Mouse (Mus musculus) layer of hippocampus, adult 18-20 months (tissue): Measurements from ENCODE around the gene Ccdc167. TPM values are rescaled to one million over a fixed set of nuclear protein-coding genes. Genes with fewer than 3 reads are reported as not detected.

ENCODE experiments used
- DNase-seq, 2 experiments: peaks; one replicate each; pipeline ENCODE4 v3.0.0; 2022; ENCODE audit warnings: low spot score in 2 of 2
- long read RNA-seq: library from polyadenylated mRNA; stranded (forward); transcript quantifications from one replicate; pipeline ENCODE4 v2.0.0, GENCODE M21; 2021
- total RNA-seq, 2 experiments: library from RNA; stranded (reverse); gene quantifications; 2 replicates each; pipeline ENCODE4 v1.2.3; 2021

Gene Ccdc167
- 10 to 100 TPM; 22.6 to 23.4 TPM for total RNA-seq
- long read RNA-seq, full-length matches to known transcripts: 18 of 26 reads
- long read RNA-seq, partial matches to known transcripts: 2 of 26 reads
- long read RNA-seq, other reads (novel, unspliced or antisense): 6 of 26 reads

DNA sequence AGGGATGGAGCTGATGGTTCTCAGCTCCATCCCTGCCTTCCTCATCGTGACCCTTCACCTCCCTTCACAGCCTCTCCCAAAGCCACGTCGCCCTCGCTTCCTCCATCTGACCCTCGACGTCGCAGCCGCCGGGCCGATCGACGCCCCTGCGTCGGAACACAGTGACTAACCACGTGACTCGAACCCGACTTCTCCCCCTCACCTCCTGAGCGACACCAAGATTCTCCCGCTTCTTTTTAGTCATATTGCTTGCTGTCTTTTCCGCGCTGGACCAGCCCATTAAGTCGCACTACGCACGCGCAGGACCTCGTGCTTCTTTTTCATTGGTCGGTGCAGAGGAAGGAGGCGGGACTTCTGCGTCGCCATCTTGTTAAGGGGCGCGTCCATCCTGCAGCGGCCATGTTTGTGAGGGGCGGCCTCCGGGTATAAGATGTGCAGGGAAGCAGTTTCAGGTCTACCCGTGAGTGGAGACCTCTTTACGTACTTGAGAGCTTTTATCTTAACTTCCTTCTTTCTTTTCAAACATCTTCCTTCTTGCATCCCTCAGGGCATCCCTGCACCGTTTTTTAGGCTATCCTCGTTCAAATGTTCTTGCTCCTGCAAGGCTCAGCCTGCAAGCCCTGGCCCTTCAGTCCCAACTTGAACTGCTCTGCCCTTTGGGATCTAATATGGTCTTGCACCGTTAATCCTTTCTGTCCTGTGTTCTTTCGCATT, at the start of gene Ccdc167:
TSS of gene Ccdc167 (minus strand) at position 313 of the 714 bp plus-strand sequence.
- DNase-seq: peak; percentile 93 to 98

DNA sequence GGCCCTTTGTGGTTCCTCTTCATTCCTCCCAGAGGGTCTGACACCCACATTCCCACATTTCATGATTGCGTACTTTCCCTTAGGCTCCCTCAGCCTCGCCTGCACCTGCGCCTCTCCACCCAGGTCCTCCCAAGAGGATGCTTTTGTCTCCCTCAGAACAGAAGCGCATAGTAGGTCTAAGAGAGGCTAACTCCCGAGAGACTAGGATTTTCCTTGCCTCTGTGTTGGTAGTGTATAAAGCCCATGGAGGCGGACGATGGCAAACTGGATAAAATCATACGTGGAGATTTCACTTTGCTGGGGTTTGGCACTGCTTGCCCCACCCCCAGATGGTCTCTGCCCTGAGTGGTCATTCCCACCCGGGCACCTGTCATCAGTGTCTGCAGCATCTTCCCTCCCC, 48.5 kb upstream of the Ccdc167 start:
- no peak for DNase-seq

DNA sequence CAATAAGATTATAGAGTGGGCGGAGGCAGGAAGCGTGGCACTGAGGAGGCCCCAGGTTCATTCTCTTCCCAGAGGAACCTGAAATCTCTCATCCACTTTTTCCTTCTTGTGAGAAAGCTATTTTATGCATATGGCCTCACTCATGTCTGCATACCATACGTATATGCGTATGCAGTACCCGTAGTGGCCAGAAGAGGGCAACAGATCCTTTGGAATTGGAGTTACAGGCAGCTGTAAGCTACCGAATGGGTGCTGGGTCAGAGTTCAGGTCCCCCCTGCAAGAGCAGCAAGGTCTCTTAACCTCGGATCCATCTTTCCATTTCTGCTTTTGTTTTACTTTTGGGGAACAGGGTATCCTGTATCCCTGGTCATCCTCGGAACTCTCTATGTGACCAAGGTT, 45.7 kb upstream of the Ccdc167 start:
- peak in 1 of 2 experiments; percentile 39 for DNase-seq

DNA sequence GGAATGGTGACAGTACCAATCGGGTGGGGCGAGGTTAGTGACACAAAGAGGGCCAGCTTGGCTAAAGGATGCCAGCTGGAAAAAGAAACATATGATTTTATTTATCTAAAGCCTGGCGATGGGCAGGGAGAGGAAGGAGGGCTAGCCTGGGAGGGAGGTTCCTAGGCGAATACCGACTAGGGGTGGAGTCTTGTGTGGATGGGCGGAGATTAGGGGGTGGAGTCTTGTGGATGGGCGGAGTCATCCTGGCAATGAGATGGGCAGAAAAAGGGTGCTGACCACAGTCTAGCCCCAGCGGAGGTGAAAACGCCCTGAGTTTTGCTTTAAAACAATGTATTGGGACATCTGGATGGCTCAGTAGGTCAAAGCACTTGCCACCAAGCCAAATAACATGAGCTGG, 45.1 kb upstream of the Ccdc167 start:
- no peak for DNase-seq

DNA sequence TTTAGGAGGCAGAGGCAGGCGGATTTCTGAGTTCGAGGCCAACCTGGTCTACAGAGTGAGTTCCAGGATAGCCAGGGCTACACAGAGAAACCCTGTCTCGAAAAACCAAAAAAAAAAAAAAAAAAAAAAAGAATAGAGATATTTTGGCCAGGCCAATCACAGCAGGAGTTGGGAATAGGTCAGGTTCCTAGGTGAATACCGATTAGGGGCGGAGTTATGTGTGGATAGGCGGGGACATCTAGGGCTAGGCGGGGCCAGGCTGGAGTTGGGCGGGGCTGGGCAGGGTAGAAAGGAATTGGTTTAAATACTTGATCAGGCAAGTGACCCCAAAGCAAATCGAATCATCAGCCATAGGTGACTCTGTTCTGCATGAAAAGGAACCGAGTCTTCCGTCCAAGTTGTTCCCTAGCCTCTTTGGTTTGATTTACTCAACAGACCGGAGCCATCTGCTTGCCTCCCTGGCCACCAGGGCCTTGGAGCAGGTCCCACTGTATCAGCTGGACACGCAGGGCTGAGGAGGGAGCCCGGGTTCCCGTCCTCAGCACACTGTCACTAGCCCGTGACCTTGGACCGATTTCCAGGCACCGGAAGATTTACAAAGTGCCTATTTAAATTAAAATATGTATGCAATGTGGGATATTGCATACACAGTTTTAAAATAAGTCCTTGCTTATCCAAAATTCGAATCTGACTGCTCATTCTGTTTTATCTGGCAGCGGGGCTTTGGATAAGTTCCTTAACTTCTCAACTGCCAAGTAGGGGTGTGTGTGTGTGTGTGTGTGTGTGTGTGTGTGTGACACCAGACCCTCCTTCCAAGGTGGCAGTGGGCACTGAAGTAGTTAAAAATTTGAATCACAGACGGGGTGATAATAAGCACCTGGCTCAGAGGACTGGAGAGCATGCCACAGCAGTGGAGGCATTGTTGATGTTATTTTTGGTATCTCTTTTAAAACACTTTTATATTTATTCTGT, 43.8 kb upstream of the Ccdc167 start:
- DNase-seq: no peak

DNA sequence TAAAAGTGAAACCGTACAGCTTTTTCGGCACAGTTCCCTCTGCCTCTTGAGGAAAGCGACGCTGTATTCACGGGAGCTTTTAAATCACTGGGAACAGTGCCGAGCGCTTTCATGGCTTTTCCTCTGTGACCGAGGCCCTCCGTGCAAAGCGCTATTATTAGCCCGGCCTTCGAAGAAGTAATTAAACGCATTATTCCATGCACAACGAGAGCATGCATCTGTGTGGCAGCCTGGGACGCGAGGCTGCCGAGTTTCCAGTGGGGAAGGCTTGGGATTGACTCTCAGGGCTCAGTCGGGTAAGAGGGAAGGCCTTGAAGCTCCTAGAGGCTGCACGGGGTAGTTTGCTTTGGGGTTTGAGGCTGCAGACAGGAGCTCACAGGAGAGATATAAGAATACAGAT, 43.1 kb upstream of the Ccdc167 start:
- DNase-seq: peak in 1 of 2 experiments; percentile 41

DNA sequence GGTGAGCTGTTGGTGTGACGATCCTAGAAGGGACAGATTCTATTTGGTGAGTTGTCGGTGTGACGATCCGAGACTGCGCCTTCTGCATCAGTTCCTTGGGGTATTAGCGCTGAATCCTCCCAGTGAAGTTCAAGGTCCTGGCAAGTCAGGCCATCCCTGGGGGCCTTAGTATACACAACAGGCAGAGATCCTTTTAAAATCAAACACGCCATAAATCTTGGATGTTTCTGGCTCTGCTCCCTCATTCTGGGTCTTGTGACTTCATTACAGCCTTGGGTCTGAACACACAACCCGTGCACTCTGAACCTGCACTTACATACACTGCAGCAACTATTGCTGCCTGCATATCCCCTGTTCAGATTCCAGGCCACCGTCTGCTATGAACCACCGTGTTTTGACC, 39.5 kb upstream of the Ccdc167 start:
- DNase-seq: no peak

DNA sequence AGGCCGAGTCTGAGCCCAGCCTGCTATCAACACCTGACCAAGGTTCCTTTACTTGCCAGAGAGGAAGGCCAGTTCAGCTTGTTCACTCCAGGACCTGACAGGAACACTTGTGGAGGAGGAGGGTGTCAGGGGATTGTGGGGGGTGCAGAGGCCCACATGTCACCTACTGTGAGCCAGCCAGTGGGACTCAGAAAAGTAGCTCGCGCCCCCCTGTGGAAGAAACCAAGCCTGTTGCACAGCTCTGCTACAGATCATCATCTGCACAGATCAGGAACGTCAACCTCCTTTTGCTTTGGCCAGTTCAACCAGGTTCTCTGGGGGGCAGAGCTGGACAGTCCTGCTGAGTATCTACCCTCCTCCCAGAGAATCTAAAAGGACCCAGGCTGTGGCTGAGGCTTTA, 37.7 kb upstream of the Ccdc167 start:
- DNase-seq: peak in 1 of 2 experiments; percentile 23

DNA sequence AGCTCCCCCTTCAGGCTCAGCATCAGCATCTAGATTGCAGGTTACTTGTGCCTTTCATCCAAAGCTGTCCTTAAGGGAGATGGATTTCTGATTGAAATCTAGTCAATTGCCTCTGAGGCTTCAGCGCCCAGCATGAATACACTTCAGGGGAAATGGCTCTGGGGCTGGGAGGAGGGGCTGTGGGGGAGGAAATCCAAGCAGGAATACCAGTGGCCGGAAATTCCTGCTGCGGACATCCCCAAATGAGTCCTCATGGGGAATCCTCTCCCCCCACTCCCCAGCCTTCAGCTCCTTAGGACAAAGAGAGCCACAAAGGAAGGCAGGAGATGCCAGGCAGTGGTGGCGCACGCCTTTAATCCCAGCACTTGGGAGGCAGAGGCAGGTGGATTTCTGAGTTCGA, 30.6 kb upstream of the Ccdc167 start:
- DNase-seq: no peak

DNA sequence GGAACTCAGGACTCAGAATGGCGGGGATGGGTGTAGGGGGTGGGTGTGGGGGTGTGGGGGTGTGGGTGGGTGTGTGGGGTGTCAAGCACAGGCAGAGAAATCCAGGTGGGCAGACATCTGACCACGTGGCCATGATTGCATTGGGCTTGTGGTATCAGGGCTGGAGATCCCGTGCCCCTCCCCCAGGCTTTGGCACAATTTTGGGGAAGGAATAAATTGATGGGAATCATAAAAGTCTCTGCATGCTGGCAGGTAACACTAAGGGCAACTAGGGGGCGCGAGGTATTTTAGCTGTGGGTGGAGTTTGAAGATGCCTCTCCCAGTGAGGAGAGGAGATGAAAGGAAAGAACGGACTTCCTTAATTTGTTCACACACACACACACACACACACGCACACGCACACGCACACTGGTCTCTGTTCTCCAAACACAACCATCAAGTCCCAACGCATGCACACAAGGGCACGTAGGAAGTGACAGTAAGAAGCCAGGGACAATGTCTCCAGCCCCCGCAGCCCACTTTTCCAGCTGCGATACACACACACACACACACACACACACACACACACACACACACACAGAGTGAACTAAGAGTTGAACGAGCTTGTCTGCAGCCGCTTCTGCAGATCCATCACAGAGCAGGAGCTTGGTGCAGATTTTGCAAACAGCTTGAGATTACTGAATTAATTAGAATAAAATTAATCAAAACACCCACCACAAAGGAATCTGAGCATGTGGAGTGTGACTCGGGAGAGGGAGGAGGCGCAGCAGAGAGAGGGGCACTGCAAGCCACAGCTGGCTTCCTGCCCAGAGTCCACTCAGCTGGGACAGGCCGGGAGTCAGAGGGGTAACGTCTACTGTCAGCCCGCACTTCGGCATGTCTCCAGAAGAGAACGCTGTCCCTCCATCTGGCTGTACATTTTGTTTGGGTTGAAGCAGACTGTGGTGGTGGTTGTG, 21.3 kb upstream of the Ccdc167 start:
- peak; percentile 71 to 82 for DNase-seq

DNA sequence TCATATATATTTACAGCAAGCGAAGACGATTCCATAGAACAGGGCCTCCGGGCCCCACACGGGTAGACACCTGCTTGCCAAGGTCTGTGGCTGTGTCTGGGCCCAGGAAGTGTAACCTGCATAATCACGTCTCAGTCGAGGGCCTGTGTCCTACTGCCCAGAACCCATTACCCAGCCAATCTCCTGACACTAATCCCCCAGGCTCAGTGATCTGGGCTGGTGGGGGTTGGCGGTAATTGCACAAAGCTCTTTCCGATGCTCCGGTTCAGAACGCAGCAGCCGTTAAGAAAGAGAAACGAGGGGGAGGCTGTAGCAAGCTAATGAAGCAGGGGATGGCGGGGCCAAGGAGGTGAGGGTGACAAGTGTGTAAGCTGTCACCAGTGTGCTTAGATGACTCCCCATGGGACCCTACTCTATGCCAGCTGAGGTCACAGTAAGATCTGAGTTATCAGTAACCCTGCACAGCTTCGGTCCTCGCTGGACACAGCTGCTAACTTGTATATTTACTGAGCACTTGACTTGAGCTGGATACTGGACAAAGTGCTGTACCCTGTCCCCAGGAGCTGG, 19.7 kb upstream of the Ccdc167 start:
- DNase-seq: no peak

DNA sequence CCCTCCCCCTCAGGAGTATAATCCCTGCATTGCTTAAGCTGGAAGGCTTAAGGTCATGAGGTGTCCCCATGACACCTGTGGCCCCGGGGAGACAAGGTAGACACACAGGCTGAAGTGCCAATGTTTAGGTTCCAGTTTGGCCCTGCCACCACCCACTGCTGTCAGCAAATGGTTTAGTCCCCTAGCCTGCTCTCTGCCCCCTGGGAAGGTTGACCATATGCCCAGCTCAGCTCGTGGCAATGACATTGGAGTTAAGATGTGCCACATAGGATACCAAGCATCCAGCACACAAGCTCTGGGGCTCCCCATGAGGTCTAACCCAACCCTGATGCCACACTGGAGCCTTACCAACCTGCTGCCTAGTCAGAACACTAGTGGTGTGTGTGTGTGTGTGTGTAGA, 15.7 kb upstream of the Ccdc167 start:
- no peak for DNase-seq

DNA sequence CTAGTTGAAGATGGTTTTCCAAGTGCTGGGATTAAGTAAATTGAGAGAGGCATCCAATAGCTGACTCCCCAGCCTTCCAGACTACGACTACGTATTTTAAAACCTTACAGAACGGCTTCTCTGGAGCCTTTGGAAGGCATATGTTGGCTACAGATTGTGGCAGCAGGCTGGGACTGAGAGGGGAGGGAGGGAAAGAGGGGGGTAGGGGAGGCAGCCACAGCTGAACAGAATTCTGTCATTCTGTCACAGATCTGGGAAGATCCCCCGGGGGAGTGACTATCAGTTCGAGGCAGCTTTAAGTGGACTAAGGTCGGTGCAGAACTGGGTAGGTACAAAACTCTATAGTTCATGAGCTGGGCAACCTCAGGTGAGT, 15.1 kb upstream of the Ccdc167 start:
- peak; percentile 78 to 80 for DNase-seq

DNA sequence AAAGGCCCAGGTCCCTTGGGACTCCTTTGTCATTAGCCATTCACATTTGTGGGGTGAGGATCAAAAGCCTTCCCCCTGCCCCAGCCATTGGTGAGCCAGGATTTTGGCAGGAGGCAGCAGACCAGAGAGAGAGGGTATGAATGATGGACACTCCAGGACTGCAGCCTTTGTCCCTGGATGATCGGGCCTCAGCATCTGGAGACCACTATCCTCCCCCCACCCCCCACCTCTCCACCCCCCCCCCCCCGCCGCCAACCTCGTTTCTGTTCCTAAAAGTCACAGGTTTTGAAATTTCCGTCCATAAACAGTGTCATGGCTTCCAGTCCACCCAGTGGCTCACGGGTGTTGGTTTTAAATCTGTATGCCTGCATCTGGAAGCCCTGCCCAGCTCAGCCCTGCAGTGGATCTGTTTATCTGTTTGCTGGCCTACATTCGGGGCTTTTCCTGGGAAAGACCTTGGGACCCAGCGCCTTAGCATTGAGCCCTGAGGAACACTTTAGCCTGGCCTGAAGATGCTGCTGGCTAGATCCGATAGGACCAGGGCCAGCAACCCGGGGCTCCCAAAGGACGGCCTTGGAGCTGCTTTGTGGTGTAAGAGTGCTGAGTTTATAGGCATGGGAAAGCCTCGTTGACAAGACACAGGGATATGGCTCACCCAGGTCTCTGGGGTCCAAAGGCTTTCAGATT, 14.6 kb upstream of the Ccdc167 start:
- DNase-seq: no peak

DNA sequence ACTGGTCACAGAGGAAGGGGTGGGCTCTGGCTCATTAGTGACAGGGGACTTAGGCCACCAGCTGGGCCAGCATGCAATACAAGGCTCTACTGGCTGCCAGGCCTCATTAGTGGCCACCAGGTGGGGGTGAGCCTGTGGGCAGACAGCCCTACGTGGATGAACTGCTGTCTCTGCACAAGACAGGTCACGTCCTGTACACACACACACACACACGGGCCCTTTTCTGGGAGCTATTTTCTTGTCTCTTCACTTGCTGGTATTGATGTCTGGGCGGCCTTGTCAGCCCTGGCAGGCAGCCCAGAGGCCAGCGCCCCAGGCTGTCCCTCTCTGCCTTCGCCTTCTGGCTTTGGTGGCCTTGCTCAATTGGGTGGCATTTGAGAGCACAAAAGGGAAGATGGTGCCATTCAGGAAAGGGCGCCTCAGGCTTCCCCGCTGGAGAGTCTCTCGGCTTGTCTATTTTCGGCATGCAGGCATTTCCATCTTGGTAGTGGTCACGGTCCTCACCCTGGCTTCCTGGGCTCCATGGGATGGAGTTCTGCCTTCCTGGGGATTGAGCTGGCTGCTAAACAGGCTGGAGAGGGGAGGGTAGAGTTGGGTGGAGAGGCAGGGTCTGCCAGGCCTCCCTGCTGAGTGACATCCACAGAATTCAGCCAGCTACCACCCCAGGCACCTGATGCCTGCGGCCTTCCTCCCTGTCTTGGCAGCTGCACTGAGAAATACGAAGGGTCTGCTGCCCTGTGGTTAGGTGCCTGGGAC, 13.8 kb upstream of the Ccdc167 start:
- no peak for DNase-seq

DNA sequence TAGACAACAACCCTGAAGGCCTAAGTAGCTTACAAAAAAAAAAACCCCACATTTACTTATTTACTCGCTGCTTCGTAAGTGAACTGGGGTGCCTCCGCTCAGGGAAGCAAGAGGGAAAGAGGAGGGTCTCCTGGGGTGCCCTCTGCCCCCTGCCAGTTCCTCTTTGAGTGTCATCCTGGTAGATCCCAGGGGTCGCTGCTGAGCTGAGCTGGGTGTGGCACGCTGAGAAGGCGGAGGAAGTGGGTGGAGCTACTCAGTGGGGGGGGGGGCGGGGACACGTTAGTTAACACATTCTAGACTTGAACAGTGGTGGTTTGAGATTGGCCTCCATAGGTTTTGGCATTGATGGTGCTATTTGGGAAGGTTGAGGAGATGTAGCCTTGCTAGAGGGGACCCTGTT, 11.2 kb upstream of the Ccdc167 start:
- no peak for DNase-seq

DNA sequence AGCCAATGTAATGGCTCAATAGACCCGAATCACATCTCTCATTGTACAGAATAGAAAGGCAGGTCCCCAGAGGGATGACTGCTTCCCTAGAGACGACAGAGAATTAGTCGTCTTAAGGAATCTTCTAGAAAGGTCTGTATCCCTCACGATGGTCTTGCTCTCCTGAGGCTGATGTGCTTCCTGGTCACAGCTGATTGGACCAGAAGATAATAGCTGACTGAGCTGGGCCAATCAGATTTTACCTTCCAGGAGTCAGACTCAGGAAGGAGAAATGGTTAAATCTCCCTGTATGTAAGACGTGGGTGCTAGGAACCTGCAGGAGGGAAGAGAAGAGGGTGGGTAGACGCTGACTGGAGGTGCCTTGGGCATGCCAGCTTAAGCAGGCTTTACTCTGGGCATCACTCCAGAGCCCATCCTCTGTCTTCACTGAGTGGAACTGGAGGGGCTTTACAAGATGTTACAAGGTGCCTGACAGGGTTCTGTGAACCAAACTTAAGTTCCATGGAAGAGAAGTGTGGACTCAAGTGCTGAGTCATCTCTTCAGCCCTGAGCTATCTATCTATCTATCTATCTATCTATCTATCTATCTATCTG, 8.3 kb upstream of the Ccdc167 start:
- DNase-seq: no peak

DNA sequence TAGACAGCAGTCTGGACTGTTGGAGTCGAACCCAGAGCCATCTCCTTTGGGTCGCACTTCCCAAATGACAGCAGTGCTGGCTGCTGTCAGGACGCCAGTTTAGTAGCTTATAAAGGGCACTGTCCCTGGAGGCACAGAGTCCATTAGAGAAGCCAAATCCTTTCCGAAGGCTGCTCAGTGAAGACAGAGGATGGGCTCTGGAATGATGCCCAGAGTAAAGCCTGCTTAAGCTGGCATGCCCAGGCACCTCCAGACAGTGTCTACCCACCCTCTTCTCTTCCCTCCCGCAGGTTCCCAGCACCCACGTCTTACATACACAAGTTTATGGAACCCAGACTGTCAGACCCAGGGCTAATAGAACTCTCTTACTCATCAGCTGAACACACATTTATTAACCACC, 7.8 kb upstream of the Ccdc167 start:
- no peak for DNase-seq
